Mouse (Mus musculus) liver, embryonic 11.5 days (tissue): ENCODE data around the gene Mmaa. TPM values are rescaled to one million over a fixed set of nuclear protein-coding genes. Genes with fewer than 3 reads are reported as not detected.

Experiments
- ATAC-seq: fragments of 200-750 bp; cut with Nextera tagmentation; replicated peaks from 2 replicates; pipeline ENCODE4 v1.8.0; 2017; ENCODE audit warnings: moderate number of reproducible peaks, mild to moderate bottlenecking, moderate TSS enrichment, moderate library complexity; ENCODE audit not compliant: low FRiP score
- DNase-seq: peaks from one replicate; pipeline ENCODE4 v3.0.0-alpha.2; 2017; ENCODE audit warnings: low spot score
- H3K27ac ChIP-seq: fragments of 300-500 bp; sonication (generic); 2 replicates; pipeline ENCODE4 v1.5.1; 2014; ENCODE audit warnings: mild to moderate bottlenecking, low read depth, low read length, control low read depth
- H3K27me3 ChIP-seq: fragments of 300-500 bp; sonication (generic); replicated peaks from 2 replicates; pipeline ENCODE4 v1.6.1; 2014; ENCODE audit warnings: low read length, mixed read lengths; ENCODE audit not compliant: control insufficient read depth, insufficient read depth
- H3K36me3 ChIP-seq: fragments of 300-500 bp; sonication (generic); 2 replicates; pipeline ENCODE4 v1.6.1; 2014; ENCODE audit warnings: mild to moderate bottlenecking, low read length, moderate library complexity, mixed read lengths; ENCODE audit not compliant: control insufficient read depth, insufficient read depth
- H3K4me1 ChIP-seq: fragments of 300-500 bp; sonication (generic); replicated peaks from 2 replicates; pipeline ENCODE4 v1.6.1; 2014; ENCODE audit warnings: low read length, mixed read lengths; ENCODE audit not compliant: control insufficient read depth, insufficient read depth
- H3K4me2 ChIP-seq: fragments of 300-500 bp; sonication (generic); 2 replicates; pipeline ENCODE4 v1.6.1; 2014; ENCODE audit warnings: mild to moderate bottlenecking, control low read depth, moderate library complexity
- H3K4me3 ChIP-seq: fragments of 300-500 bp; sonication (generic); 2 replicates; pipeline ENCODE4 v1.5.1; 2014; ENCODE audit warnings: low read depth, low read length, control low read depth
- H3K9ac ChIP-seq: fragments of 300-500 bp; sonication (generic); 2 replicates; pipeline ENCODE4 v1.6.1; 2014; ENCODE audit warnings: low read depth, low read length, control low read depth
- H3K9me3 ChIP-seq: fragments of 300-500 bp; sonication (generic); 2 replicates; pipeline ENCODE4 v1.6.1; 2016; ENCODE audit warnings: low read length, inconsistent platforms, mixed read lengths; ENCODE audit not compliant: control insufficient read depth
- WGBS: fragments of 180-500 bp; shearing (Covaris S2); extraction: QIAGEN DNeasy Blood & Tissue Kit; methylation state at CpG from one replicate; pipeline ENCODE4 v1.1.7; 2014; 5-methylcytosine and 5-hydroxymethylcytosine counted together
- polyA plus RNA-seq: library from polyadenylated mRNA; unstranded; fragments of >200 nt; fragmentation: Nextera tagmentation; extraction: Ambion mirVana; gene quantifications from 2 replicates; pipeline ENCODE4 v1.2.1, GENCODE M21; 2014

Gene Mmaa
- polyA plus RNA-seq, 1 experiment from 2014 or later, result 7.7 TPM

DNA sequence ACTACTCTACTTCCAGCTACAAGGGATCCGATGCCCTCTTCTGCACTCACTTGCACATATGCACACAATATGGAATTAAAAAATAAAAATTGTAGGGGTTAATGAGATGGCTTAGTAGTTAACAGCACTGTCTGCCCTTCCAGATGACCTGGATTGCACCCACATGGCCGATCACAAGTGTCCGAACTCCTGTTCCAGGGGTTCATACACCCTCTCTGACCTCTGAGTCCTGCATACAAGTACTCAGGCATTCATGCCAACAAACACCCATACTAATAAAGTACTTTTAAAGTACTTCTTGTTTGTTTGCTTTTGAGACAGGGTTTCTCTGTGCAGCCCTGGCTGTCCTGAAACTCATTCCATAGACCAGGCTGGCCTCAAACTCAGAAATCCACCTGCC lies 10.1 kb downstream of the Mmaa start:
- Histone ChIP-seq H3K9ac (no peak overlapping the region), H3K4me2 (no peak overlapping the region), H3K27ac (no peak overlapping the region), H3K4me3 (no peak overlapping the region), H3K9me3 (no peaks in the 10 kb centered on the region), H3K27me3 (no peaks in the 10 kb centered on the region), H3K4me1 (no peaks in the 10 kb centered on the region), H3K36me3 (no peaks in the 10 kb centered on the region; the same call in 1 of the 2 replicates)
- WGBS, result 90% methylated on average over 3 of the region's 3 CpGs
- DNase-seq (no peak), ATAC-seq (no peak)

DNA sequence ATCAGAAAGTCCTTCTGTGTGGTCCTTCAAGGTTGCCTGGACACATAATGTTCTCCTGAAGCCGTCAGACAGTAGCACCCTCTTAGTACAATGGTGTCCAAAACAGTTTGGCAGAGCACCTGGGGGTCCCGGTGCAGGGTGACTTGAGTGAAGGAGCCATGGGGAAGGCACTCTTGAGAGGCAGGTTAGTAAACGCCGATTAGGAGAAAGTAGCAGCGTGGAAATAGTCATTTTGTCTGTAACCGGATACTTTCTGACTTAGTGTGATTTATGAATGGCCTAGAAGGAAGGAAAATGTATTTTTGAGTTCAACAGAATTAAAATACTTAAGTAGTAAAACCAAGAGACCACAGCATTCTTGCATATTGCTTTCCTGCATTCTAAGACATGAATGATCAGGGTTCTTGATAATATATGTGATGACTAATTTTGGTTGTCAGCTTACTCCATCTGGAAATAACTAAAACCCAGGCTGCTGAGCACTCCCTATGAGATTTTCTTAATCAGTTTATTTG lies 13.3 kb downstream of the Mmaa start:
- Histone ChIP-seq H3K4me2 (no peak overlapping the region), H3K27ac (no peak overlapping the region), H3K27me3 (no peaks in the 10 kb centered on the region), H3K4me1 (no peaks in the 10 kb centered on the region), H3K9ac (no peak overlapping the region), H3K4me3 (no peak overlapping the region), H3K9me3 (no peaks in the 10 kb centered on the region), H3K36me3 (no peaks in the 10 kb centered on the region; the same call in 1 of the 2 replicates)
- no peak for ATAC-seq
- DNase-seq, result no peak
- 88% methylated on average over 6 of the region's 6 CpGs for WGBS

DNA sequence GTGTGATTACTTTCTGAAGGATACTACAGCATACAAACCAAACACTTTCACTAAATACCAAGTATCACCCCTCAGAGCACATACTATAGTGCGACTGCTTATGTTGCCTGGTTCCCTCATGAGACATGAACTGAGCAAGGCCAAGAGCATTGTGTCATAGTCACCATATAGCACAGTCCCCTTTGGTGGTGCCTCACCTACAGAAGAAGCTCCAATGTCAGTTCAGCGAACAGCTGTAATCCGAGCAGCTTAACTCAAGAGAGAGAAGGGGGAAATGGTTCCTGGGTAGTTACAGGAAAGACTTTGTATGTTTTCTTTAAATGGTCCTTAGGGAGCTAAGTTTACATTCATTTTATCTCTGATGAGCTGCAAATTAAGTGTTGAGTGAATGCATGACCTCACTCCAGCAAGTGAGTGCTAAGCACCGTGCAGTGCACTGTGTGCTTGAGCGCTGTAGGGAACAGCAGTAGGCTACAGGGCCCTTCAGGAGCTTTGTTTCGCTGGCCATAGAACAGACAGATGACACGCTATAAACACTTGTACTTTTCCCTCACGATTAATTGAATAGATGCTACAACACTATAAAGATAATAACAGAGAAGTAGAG lies 17.4 kb downstream of the Mmaa start:
- ATAC-seq, result no peak
- peaks cover 3% of the 10 kb centered on the region; the same call in 1 of the 2 replicates for H3K36me3 ChIP-seq
- no peak overlapping the region for H3K27ac ChIP-seq

DNA sequence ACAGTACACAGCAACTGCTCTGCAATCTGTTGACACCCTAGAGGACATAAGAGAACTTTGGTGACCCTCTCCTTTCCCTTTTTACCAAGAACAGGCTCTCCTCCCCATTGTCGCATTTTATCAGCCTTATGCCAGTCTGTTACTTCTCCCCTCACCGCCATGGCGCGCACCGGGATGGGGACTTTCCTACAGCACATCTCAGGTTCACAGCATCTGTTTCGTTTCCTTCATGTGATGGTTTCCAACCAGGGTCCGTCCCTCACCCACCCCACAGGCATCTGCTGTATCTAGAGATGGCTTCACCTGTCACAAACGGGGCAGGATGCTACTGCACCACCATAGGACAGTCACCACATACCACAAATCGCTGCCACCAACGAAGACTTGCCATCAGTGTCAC lies 19.8 kb downstream of the Mmaa start:
- Histone ChIP-seq H3K4me2 (no peak overlapping the region), H3K27ac (no peak overlapping the region), H3K27me3 (no peaks in the 10 kb centered on the region), H3K4me3 (no peak overlapping the region), H3K4me1 (no peaks in the 10 kb centered on the region), H3K9ac (no peak overlapping the region), H3K36me3 (peaks cover 3% of the 10 kb centered on the region; the same call in 1 of the 2 replicates), H3K9me3 (no peaks in the 10 kb centered on the region)
- DNase-seq (no peak), ATAC-seq (no peak)
- WGBS, result 88% methylated on average over 10 of the region's 10 CpGs

More for the DNA sequence above, 17.4 kb downstream of the Mmaa start:
- no peak for DNase-seq
- Histone ChIP-seq H3K4me3 (no peak overlapping the region), H3K27me3 (no peaks in the 10 kb centered on the region), H3K4me2 (no peak overlapping the region), H3K4me1 (no peaks in the 10 kb centered on the region), H3K9ac (no peak overlapping the region), H3K9me3 (no peaks in the 10 kb centered on the region)
- WGBS, result 69% methylated on average over 8 of the region's 8 CpGs

DNA sequence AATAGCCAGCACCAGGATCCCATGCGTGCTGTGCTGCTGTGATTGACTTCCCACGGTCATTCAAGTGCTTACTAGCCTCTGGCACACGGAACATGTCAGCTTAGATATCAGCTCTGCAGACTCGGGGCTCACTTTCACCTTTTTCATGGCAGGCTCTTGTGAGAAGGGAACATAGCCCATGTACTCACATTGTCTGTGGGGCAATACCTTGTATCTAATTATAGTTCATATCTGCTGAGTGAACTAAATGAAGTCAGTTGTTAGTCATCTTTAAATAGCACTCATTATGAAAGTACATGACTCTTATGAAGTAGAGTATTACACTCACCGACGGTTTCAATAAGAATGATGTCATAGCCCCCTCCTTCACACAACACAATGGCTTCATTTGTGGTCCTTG lies 21.0 kb downstream of the Mmaa start:
- Histone ChIP-seq H3K27me3 (no peaks in the 10 kb centered on the region), H3K36me3 (peaks cover 3% of the 10 kb centered on the region; the same call in 1 of the 2 replicates), H3K9ac (no peak overlapping the region), H3K27ac (no peak overlapping the region), H3K4me2 (no peak overlapping the region), H3K4me3 (no peak overlapping the region), H3K9me3 (no peaks in the 10 kb centered on the region), H3K4me1 (no peaks in the 10 kb centered on the region)
- ATAC-seq (no peak), DNase-seq (no peak)
- 89% methylated on average over 6 of the region's 6 CpGs for WGBS

DNA sequence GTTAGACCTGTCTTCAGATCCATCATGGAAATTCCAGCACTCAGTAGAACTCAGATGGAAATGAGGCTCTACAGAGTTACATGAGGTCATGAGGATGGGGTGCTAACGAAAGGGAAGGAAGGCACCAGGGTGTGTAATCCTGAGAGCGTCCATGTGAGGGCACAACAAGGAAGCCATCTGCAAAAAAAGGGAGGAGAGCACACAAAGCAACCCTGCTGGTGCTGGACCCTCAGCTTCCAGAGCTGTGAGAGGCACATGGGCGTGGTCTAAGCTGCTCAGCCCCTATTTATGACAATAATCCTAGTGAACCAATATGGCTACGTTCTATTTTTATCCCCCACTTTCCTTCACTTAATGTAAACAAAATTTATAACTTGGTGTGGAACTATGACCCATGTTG lies 22.1 kb downstream of the Mmaa start:
- WGBS, result 76% methylated on average over 4 of the region's 4 CpGs
- no peaks in the 10 kb centered on the region for H3K4me1 ChIP-seq
- ATAC-seq (no peak), DNase-seq (no peak)
- no peaks in the 10 kb centered on the region for H3K9me3 ChIP-seq
- H3K27me3 ChIP-seq, result no peaks in the 10 kb centered on the region
- peaks cover 4% of the 10 kb centered on the region; the same call in 1 of the 2 replicates for H3K36me3 ChIP-seq
- no peak overlapping the region for H3K27ac ChIP-seq
- no peak overlapping the region for H3K9ac ChIP-seq
- H3K4me2 ChIP-seq, result no peak overlapping the region
- no peak overlapping the region for H3K4me3 ChIP-seq

DNA sequence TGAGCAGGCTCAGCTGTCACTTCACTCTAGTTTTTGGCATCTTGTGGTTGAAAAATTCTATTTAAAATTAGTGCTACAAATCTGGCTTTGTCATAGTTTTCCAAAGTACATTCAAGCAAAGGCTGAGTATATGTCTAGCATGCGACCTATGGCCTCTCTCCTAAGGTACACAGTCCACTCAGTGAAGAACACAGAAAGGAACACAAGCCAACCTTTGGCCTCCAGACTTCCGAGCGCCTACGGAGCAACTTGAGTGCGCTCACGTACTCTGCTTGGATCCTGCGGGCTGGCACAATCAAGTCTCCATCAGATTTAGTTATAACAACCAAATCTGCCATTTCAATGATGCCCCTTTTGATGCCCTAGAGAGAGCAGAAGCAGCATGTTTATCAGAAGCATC lies 25.8 kb downstream of the Mmaa start:
- Histone ChIP-seq H3K4me1 (no peaks in the 10 kb centered on the region), H3K4me2 (no peak overlapping the region), H3K4me3 (no peak overlapping the region), H3K9me3 (no peaks in the 10 kb centered on the region), H3K36me3 (peaks cover 5% of the 10 kb centered on the region; the same call in 1 of the 2 replicates), H3K27me3 (no peaks in the 10 kb centered on the region), H3K27ac (no peak overlapping the region), H3K9ac (no peak overlapping the region)
- WGBS, result 89% methylated on average over 7 of the region's 7 CpGs
- ATAC-seq (no peak), DNase-seq (no peak)

DNA sequence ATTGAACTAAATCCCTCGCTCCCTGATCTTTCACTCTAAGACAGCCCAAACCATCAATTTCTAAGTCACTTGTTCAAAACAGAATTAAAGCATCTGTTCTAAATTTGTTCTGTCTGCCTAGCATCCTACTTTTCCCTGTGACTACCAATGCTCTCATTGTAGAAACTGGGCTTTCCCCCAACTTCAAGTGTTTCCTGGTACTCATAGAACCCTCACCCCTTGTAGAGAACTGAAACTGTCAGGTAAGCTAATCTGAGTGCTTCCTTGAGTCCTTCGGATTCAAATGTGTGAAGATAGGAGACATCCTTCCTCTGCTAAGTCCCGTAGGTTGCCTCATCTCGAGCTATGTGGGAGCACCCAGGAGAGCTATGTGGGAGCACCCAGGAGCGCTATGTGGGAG lies 32.8 kb downstream of the Mmaa start:
- no peak for ATAC-seq
- Histone ChIP-seq H3K27me3 (no peaks in the 10 kb centered on the region), H3K4me1 (no peaks in the 10 kb centered on the region), H3K36me3 (no peaks in the 10 kb centered on the region), H3K4me2 (no peak overlapping the region), H3K9ac (no peak overlapping the region), H3K4me3 (no peak overlapping the region), H3K27ac (no peak overlapping the region), H3K9me3 (no peaks in the 10 kb centered on the region)
- DNase-seq, result no peak
- WGBS, result 84% methylated on average over 5 of the region's 5 CpGs

DNA sequence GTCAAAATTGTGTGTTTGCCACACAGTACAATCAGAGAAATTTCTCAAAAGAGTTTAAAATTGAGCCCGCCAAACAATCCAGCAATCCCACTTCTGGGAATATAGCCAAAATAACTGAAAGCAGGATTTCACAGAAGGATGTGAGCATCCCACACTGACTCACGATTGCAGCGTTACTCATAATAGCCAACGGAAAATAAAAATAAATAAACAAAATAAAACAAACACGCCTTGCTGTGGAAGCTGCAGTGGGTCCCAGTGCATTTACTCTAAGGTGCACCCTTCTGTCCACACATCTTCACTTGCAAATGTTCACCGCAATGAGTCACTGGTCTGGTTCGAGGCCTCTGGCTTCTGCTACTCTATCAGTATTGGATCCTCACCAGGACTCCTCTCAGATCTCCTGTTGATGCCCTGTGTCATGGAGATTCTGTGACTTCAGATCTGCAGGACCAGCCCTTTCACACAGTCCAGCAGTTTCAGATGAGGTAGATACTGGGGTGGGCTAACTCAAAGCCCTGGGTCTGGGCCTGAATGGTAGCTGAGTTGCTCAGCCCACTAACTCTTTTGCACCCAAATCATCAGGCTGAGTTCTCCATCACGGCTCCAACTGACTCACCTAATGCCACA lies 38.5 kb downstream of the Mmaa start:
- no peaks in the 10 kb centered on the region for H3K36me3 ChIP-seq
- H3K27ac ChIP-seq, result no peak overlapping the region
- ATAC-seq (no peak), DNase-seq (no peak)
- WGBS, result 82% methylated on average over 8 of the region's 8 CpGs
- H3K4me1 ChIP-seq, result no peaks in the 10 kb centered on the region
- no peak overlapping the region for H3K4me2 ChIP-seq
- no peak overlapping the region for H3K4me3 ChIP-seq
- H3K9ac ChIP-seq, result no peak overlapping the region
- H3K9me3 ChIP-seq, result no peaks in the 10 kb centered on the region
- no peaks in the 10 kb centered on the region for H3K27me3 ChIP-seq
